Mouse (Mus musculus) B cell, adult 2 months (primary cell): ENCODE data around the gene Prss8.

Experiments
- DNase-seq, 2 experiments: peaks; one replicate each; pipeline ENCODE4 v3.0.0; 2022

Gene Prss8

GRCm38 (mm10) chr7:127894480-127894879 lies 35.4 kb downstream of the Prss8 start:
- no peak for DNase-seq

GRCm38 (mm10) chr7:127890798-127891197 lies 39.1 kb downstream of the Prss8 start, which contains the start of gene Prss53:
TSS of gene Prss53 (minus strand) at chr7:127890970.
- no peak for DNase-seq

GRCm38 (mm10) chr7:127888821-127889220 lies 41.1 kb downstream of the Prss8 start:
- no peak for DNase-seq

GRCm38 (mm10) chr7:127887781-127888180 lies 42.1 kb downstream of the Prss8 start:
- DNase-seq: no peak

GRCm38 (mm10) chr7:127887191-127887590 lies 42.7 kb downstream of the Prss8 start:
- DNase-seq: no peak

- no peak for DNase-seq
Observed at GRCm38 (mm10) chr7:127886551-127886950, 43.4 kb downstream of the Prss8 start.

- DNase-seq: no peak
Observed at GRCm38 (mm10) chr7:127885951-127886350, 44.0 kb downstream of the Prss8 start.

GRCm38 (mm10) chr7:127880431-127880830 lies 49.5 kb downstream of the Prss8 start:
- no peak for DNase-seq

- DNase-seq: no peak
Observed at GRCm38 (mm10) chr7:127879301-127879700, 50.6 kb downstream of the Prss8 start.

- peak; percentile 92 for DNase-seq
Observed at GRCm38 (mm10) chr7:127876467-127877348, 53.2 kb downstream of the Prss8 start, which contains the start of gene Zfp668. TSS of gene Zfp668 (minus strand) at chr7:127876828.

- peak; percentile 73 to 80 for DNase-seq
Observed at GRCm38 (mm10) chr7:127876041-127876466, 53.9 kb downstream of the Prss8 start, which contains the start of gene Zfp646. TSS of gene Zfp646 (plus strand) at chr7:127876221.
